Mouse (Mus musculus) heart, adult 8-10 months (tissue): ENCODE measurements around the gene Stx2. TPM values are rescaled to one million over a fixed set of nuclear protein-coding genes. Genes with fewer than 3 reads are reported as not detected.

Experiments used
- DNase-seq: peaks from one replicate; pipeline ENCODE4 v3.0.0; 2022; ENCODE audit warnings: low spot score
- total RNA-seq, 4 experiments: library from RNA; stranded (reverse); gene quantifications; 2 replicates each; pipeline ENCODE4 v1.2.4; 2022

Stx2 gene
- 10 to 100 TPM; 10.0 to 15.5 (median 12.4) TPM for total RNA-seq

DNA sequence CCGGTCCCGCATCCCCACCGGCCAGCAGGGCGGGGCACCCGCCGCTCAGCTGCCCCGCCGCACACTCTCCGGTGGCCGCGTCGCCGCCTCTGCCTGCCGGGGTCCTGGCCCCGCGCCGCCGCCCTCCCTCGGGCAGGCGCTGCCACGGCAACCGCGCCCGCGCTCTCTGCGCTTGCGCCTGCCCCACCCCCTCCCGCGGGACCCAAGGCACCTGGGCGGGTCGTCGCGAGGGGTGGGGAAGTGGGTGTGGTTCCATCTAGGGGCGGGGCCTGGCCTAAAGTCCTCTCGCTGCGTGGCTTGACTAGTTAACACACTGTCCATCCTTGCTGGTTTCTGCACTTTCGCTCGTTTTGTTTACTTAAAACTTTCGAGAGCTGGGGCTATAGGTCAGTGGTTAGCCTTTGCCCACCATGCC lies at the start of gene Stx2:
Stx2 (minus strand) TSS at position 163 of the 415 bp plus-strand sequence.
- DNase-seq, result peak; percentile 92

GRCm38 (mm10) chr5:129054675-129055284 lies 46.4 kb upstream of the Stx2 start:
- no peak for DNase-seq

DNA sequence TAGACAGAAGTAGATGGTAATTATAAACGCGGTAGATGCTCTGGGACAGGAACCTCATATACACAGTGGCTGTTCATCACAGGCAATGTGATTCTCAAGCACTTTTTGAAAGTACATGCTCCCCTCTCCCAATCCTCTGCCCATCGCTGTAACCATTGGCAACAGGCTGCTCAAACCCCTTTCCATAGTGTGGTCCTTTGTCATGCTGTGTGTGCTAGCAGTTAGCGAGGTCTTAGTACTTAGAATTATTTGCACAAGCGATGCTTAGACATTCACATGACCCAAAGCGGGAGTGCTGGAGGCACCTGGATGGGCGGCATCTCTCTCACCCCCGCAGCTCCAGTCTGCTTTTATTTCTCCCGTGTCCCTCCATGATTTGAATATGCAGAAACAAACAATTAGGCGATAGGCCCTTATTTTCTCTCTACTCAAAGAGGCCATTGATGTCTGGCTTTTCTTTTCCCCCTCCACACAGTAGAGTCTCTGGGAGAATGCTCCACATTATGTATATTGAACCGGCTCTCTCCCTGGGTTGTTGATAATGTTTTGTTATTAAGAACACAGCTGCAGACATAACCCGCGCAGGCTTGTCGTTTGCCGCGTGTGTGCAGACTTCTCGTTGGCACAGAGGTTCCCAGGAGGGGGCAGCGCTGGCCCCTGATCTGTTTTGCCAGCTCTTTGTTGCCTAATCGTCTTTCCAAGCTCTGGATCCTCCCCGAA lies 44.4 kb upstream of the Stx2 start:
- no peak for DNase-seq

- DNase-seq, result no peak
Observed at GRCm38 (mm10) chr5:129051910-129052309, 43.5 kb upstream of the Stx2 start.

DNA sequence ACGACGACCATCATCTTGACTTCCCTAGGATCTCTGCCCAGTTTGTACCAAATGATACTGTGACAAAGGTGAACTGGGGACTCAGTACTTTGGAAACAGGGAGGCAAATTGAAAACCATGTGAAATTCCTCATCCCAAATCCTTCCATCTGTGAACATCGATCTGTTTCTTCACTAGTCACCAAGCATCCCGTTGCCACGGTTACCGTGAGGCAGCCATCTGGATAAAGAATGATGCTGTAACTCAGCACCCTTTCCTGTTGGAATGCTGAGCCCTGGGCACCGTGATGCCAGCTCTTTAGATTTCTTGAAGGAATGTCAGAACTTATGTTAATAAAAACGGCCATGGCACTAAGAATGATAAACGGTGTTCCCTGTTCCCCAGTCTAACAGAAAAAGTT lies 41.0 kb upstream of the Stx2 start:
- DNase-seq, result no peak

DNA sequence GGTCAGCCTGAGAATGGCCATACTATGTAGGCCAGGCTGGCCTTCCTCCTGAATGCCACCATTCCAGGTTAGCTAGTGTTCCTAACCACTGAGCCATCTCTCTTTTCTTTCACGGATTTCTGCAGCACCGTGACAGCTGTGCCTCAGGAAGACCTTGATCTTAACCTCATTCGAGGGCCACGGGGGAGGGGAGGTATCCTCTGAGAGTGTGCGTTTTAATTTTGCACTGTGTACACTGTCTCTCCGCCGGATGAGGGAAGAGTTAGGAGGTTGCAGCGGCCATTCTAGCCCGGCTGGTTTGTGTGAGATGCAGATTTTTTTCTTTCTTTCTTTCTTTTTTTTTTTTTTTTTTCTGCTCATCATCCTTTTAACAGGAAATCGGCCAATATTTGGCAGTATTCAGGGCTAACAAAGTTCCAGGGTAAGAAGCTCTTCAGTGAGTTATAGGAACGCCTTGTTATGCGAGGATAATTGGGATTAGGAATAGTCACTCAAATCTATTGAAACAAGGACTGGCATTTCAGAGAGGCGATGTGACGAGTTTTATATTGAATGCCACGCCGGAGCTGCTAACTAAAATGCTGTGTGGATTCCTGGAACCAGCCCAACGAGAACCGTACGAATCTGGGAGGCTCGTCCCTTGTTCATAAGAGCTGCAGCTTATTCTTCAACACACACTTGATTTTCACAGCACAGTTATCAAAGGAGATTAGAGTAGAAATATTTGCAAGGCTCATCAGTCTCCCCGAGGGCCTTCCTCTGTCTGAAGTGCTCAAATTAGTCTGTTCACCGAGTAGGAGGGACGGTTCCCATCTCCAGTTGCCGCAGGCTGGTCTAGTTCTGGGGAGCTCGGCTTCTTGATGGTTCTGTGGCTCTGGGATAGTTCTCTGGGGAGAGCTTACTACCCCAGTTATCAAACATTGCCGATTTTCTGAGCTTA lies 37.5 kb upstream of the Stx2 start:
- DNase-seq, result no peak

- no peak for DNase-seq
Observed at GRCm38 (mm10) chr5:129037739-129038138, 29.4 kb upstream of the Stx2 start.

DNA sequence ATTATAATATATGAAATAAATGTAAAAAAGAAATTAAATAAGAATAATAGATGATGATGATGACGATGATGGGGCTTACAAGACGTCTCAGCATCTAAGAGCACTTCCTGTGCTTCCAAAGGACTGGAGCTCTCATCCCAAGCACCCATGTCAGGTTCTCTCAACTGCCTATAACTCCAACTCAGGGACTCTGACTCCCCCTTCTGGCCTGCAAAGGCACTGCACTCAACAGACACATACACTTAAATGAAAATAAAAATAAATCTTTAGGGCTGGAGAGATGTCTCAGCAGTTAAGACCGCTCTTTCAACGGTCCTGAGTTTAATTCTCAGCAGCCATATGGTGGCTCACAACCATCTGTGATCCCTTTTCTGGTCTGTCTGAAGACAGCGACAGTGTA lies 28.3 kb upstream of the Stx2 start:
- DNase-seq, result no peak

DNA sequence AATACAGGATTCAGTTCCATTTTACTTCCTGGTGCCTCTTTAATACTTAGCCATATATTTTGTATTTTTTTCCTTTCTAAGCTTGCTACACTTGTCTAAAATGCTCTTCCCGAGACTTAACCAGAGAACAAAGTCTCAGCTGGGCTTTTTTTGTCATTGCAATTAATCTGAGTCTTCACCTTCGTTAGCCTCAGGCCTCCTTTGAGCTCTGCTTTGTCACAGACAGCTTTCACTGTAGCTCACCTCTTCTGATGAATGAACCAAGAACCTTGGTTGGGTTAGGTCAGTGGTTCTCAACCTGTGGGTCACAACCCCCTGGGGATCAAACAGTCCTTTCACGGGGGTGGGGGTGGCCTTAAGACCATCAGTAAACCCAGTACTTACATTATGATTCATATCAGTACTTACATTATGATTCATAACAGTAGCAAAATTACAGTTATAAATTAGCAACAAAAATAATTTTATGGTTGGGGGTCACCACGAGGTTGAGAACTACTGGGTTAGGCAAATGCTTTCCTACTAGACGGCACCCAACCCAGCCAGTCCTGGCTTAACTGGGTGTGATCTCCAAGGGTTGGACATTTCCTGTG lies 20.9 kb upstream of the Stx2 start:
- no peak for DNase-seq

GRCm38 (mm10) chr5:129026637-129027036 lies 18.3 kb upstream of the Stx2 start:
- no peak for DNase-seq

GRCm38 (mm10) chr5:129026171-129026570 lies 17.8 kb upstream of the Stx2 start:
- no peak for DNase-seq

- DNase-seq, result no peak
Observed at GRCm38 (mm10) chr5:129025725-129026124, 17.4 kb upstream of the Stx2 start.

DNA sequence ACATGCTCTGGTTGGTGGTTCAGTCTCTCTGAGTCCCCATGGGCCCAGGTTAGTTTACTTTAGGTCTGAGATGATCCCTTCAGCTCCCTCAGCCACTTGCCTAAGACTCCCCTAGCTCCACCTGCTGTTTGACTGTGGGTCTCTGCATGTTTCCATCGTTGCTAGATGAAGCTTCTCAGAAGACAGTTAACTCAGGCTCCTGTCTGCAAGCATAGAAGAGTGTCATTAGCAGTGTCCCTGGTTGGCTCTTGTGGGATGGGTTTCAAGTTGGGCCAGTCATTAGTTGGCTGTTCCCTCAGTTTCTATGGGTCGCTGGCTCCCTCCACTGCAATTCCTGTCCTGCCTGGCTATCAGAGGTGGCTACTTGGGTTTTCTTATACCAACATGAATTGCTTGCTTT lies 16.7 kb upstream of the Stx2 start:
- no peak for DNase-seq

GRCm38 (mm10) chr5:129020731-129021130 lies 12.4 kb upstream of the Stx2 start:
- DNase-seq, result no peak

DNA sequence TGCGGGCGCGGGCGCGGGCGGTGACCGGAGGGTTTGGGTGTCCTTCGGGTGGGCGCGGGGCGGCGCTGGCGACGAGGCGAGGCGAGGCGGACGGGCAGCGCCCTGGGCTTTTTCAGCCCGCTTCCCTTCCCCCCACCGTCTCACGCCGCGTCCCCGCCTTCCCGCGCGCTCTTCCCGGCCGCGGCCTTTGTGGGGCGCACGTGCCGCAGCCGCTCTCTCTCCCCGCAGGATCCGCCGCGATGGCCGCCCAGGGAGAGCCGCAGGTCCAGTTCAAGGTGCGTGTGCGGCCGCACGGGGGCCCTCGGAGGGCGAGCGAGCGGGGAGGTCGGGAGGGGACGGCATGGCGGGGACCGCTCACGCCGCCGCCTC lies 11.9 kb upstream of the Stx2 start:
- no peak for DNase-seq

DNA sequence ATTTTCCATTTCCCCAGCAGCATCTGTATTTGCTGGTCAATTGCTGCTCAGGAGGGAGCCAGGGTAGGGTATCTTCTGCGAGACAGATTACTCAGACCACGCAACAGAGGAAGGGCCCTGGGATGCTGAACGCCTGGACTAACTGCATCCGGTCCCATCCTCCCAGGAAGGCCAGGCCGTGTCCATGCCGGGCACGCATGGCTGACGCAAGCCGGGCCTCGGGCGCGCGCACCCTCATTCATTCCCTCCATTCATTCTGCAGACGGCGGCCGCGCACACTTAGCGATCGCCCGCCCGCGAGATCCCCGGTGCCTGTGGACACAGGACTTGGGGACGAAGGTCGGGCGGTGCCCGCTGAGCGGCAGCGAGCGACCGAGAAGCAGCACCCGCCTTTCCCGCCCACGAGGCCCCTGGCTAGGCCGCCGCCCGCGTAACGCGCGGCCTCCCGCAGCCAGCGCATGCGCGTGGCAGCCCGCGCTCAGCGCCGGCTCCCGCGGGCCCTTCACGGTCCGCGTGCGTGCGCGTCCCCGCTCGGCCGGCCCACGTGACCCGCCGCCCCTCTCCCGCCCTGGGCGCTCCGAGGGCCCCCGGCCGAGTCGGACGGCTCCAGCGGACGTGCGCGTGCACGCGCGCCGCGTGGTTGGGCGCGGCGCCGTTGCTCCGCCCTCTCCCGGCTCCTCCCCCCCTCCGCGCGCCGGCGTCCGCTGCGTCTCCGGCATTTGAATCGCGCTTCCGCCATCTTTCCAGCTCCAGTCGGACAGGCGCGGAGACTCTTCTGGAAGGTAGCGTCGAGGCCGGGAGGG lies 11.3 kb upstream of the Stx2 start, which contains the start of gene Ran:
Ran (plus strand) TSS at position 573 of the 803 bp plus-strand sequence.
- DNase-seq, result peak; percentile 87

DNA sequence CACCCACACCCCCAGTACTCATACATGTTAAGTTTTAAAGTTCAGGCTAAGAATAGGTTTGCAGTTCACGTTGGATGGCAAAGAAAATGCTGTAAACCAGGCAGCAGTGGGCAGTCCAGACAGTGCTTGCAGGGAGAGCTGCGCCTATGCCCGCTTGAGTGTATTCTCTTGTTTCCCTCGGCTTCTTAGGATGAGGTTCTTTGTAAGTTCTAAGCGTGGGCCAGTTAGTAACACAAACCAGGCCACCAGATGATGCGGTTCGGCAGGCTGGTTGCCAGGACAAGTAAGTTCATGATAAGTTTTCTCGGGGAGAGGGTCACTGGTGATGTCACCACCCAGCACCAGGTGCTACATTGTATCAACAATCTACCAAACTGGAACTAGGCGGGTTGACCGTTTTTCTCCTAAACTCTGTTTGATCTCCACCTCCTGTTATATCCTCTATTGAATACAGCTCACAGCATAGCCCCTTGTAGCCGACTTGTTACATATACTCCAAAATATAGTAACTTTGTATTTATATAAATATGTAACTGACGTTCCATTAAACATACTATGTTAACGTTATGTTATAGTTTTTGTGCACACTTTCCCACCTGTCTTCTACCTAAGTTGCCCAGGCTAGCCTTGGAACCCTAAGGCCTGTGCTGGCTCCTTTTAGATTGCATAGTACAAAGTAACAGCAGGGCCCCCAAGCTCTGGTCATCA lies 10.6 kb upstream of the Stx2 start:
- no peak for DNase-seq

GRCm38 (mm10) chr5:129016370-129016769 lies 8.0 kb upstream of the Stx2 start:
- no peak for DNase-seq

- DNase-seq, result no peak
Observed at GRCm38 (mm10) chr5:129015540-129015939, 7.2 kb upstream of the Stx2 start.

- no peak for DNase-seq
Observed at GRCm38 (mm10) chr5:129015020-129015419, 6.6 kb upstream of the Stx2 start.
